Mouse (Mus musculus) embryonic facial prominence, embryonic 12.5 days (tissue): ENCODE data around the gene Vldlr. TPM values are rescaled to one million over a fixed set of nuclear protein-coding genes. Genes with fewer than 3 reads are reported as not detected.

ENCODE experiments used
- ATAC-seq: fragments of 200-750 bp; cut with Nextera tagmentation; 2 replicates; pipeline ENCODE4 v1.8.0; 2017; ENCODE audit not compliant: insufficient number of reproducible peaks, insufficient read depth, low FRiP score, low TSS enrichment
- H3K27ac ChIP-seq: fragments of 300-500 bp; sonication (generic); 2 replicates; pipeline ENCODE4 v1.5.1; 2016; ENCODE audit warnings: mild to moderate bottlenecking
- H3K27me3 ChIP-seq: fragments of 300-500 bp; sonication (generic); 2 replicates; pipeline ENCODE4 v1.6.1; 2016; ENCODE audit warnings: mild to moderate bottlenecking, moderate library complexity
- H3K36me3 ChIP-seq: fragments of 300-500 bp; sonication (generic); 2 replicates; pipeline ENCODE4 v1.6.1; 2016; ENCODE audit warnings: mild to moderate bottlenecking
- H3K4me1 ChIP-seq: fragments of 300-500 bp; sonication (generic); 2 replicates; pipeline ENCODE4 v1.6.1; 2016
- H3K4me2 ChIP-seq: fragments of 300-500 bp; sonication (generic); replicated peaks from 2 replicates; pipeline ENCODE4 v1.6.1; 2016; ENCODE audit warnings: mild to moderate bottlenecking, moderate library complexity
- H3K4me3 ChIP-seq: fragments of 300-500 bp; sonication (generic); 2 replicates; pipeline ENCODE4 v1.5.1; 2016; ENCODE audit warnings: mild to moderate bottlenecking
- H3K9ac ChIP-seq: fragments of 300-500 bp; sonication (generic); 2 replicates; pipeline ENCODE4 v1.6.1; 2016; ENCODE audit warnings: mild to moderate bottlenecking, moderate library complexity
- H3K9me3 ChIP-seq: fragments of 300-500 bp; sonication (generic); 2 replicates; pipeline ENCODE4 v1.6.1; 2016; ENCODE audit warnings: mild to moderate bottlenecking, moderate library complexity
- WGBS: fragments of 180-500 bp; shearing (Covaris S2); methylation state at CpG from one replicate; pipeline ENCODE4 v1.1.7; 2016; 5-methylcytosine and 5-hydroxymethylcytosine counted together
- polyA plus RNA-seq: library from polyadenylated mRNA; unstranded; fragments of >200 nt; fragmentation: Nextera tagmentation; extraction: Ambion mirVana; gene quantifications from 2 replicates; pipeline ENCODE4 v1.2.1, GENCODE M21; 2016

Vldlr gene
- polyA plus RNA-seq, 1 experiment from 2014 or later = 10.8 TPM

- Histone ChIP-seq H3K4me2 (peak overlapping the region; percentile 95), H3K36me3 (no peaks in the 10 kb centered on the region), H3K4me1 (peaks cover 10% of the 10 kb centered on the region; the same call in 1 of the 2 replicates), H3K27ac (0 out of 2 replicates have a peak overlapping the region, but pooled peaks have one; percentile 65), H3K27me3 (peaks cover 24% of the 10 kb centered on the region), H3K9me3 (no peaks in the 10 kb centered on the region), H3K9ac (peak overlapping the region; percentile 77), H3K4me3 (peak overlapping the region; percentile 64)
- peak; percentile 79 for ATAC-seq
- WGBS = under 1% methylated on average over 56 of the region's 62 CpGs
These were observed 601 bp downstream of the Vldlr start for GRCm38 (mm10) chr19:27216767-27217403.

GRCm38 (mm10) chr19:27217404-27217940, 1.2 kb downstream of the Vldlr start:
- Histone ChIP-seq H3K36me3 (no peaks in the 10 kb centered on the region), H3K4me2 (peak overlapping the region; percentile 95), H3K9me3 (no peaks in the 10 kb centered on the region), H3K9ac (peak overlapping the region; percentile 77), H3K27me3 (peaks cover 24% of the 10 kb centered on the region), H3K27ac (peak overlapping the region; percentile 65; the same call in 1 of the 2 replicates), H3K4me3 (peak overlapping the region; percentile 64), H3K4me1 (peaks cover 10% of the 10 kb centered on the region; the same call in 1 of the 2 replicates)
- under 1% methylated on average over 45 of the region's 52 CpGs for whole genome bisulfite sequencing
- peak; percentile 62 for ATAC-seq

- Histone ChIP-seq H3K4me3 (peak overlapping the region; percentile 64), H3K9me3 (no peaks in the 10 kb centered on the region), H3K27me3 (peaks cover 24% of the 10 kb centered on the region), H3K4me2 (peak overlapping the region; percentile 95), H3K36me3 (no peaks in the 10 kb centered on the region), H3K4me1 (peaks cover 10% of the 10 kb centered on the region; the same call in 1 of the 2 replicates), H3K27ac (peak overlapping the region; percentile 65; the same call in 1 of the 2 replicates), H3K9ac (peak overlapping the region; percentile 77)
- ATAC-seq = peak; percentile 48; the same call in 1 of the 2 replicates
- WGBS = under 1% methylated on average over 32 of the region's 32 CpGs
These were observed 1.7 kb downstream of the Vldlr start for GRCm38 (mm10) chr19:27217941-27218411.

GRCm38 (mm10) chr19:27218561-27219262, 2.4 kb downstream of the Vldlr start:
- H3K9me3 ChIP-seq = no peaks in the 10 kb centered on the region
- H3K4me1 ChIP-seq = peaks cover 10% of the 10 kb centered on the region; the same call in 1 of the 2 replicates
- peaks cover 24% of the 10 kb centered on the region for H3K27me3 ChIP-seq
- H3K27ac ChIP-seq = 0 out of 2 replicates have a peak overlapping the region, but pooled peaks have one; percentile 65
- ATAC-seq = 0 out of 2 replicates have a peak, but pooled peaks have one; percentile 5
- peak overlapping the region; percentile 64 for H3K4me3 ChIP-seq
- peak overlapping the region; percentile 95 for H3K4me2 ChIP-seq
- peak overlapping the region; percentile 77 for H3K9ac ChIP-seq
- no peaks in the 10 kb centered on the region for H3K36me3 ChIP-seq
- under 1% methylated on average over 30 of the region's 30 CpGs for WGBS

- H3K4me2 ChIP-seq = no peak overlapping the region
- H3K4me3 ChIP-seq = no peak overlapping the region
- peaks cover 10% of the 10 kb centered on the region; the same call in 1 of the 2 replicates for H3K4me1 ChIP-seq
- no peak for ATAC-seq
- no peak overlapping the region for H3K27ac ChIP-seq
- H3K9ac ChIP-seq = no peak overlapping the region
- H3K27me3 ChIP-seq = peaks cover 21% of the 10 kb centered on the region
- H3K36me3 ChIP-seq = no peaks in the 10 kb centered on the region
- H3K9me3 ChIP-seq = no peaks in the 10 kb centered on the region
These were observed 3.3 kb downstream of the Vldlr start for GRCm38 (mm10) chr19:27219586-27219985.

- ATAC-seq = no peak
- Histone ChIP-seq H3K4me1 (0 out of 2 replicates have a peak, but pooled peaks cover 5% of the 10 kb centered on the region), H3K4me2 (no peak overlapping the region), H3K27ac (no peak overlapping the region), H3K27me3 (no peaks in the 10 kb centered on the region), H3K9ac (no peak overlapping the region), H3K4me3 (no peak overlapping the region), H3K36me3 (no peaks in the 10 kb centered on the region), H3K9me3 (no peaks in the 10 kb centered on the region)
- WGBS = 73% methylated on average over 6 of the region's 6 CpGs
These were observed 6.8 kb downstream of the Vldlr start for GRCm38 (mm10) chr19:27223046-27223445.

- ATAC-seq = no peak
- Histone ChIP-seq H3K9ac (no peak overlapping the region), H3K9me3 (no peaks in the 10 kb centered on the region), H3K27me3 (no peaks in the 10 kb centered on the region), H3K4me3 (no peak overlapping the region), H3K27ac (no peak overlapping the region), H3K36me3 (no peaks in the 10 kb centered on the region), H3K4me2 (no peak overlapping the region), H3K4me1 (no peaks in the 10 kb centered on the region)
- WGBS = 67% methylated on average over 1 of the region's 1 CpGs
These were observed 8.1 kb downstream of the Vldlr start for GRCm38 (mm10) chr19:27224356-27224755.

GRCm38 (mm10) chr19:27226626-27227025, 10.3 kb downstream of the Vldlr start:
- Histone ChIP-seq H3K4me2 (no peak overlapping the region), H3K27ac (no peak overlapping the region), H3K4me3 (no peak overlapping the region), H3K36me3 (no peaks in the 10 kb centered on the region), H3K9me3 (no peaks in the 10 kb centered on the region), H3K4me1 (no peaks in the 10 kb centered on the region), H3K9ac (no peak overlapping the region), H3K27me3 (no peaks in the 10 kb centered on the region)
- WGBS = 75% methylated on average over 3 of the region's 3 CpGs
- no peak for ATAC-seq

- WGBS = 61% methylated on average over 4 of the region's 4 CpGs
- Histone ChIP-seq H3K4me3 (no peak overlapping the region), H3K9ac (no peak overlapping the region), H3K4me2 (no peak overlapping the region), H3K27me3 (no peaks in the 10 kb centered on the region), H3K9me3 (no peaks in the 10 kb centered on the region), H3K36me3 (no peaks in the 10 kb centered on the region), H3K27ac (no peak overlapping the region), H3K4me1 (no peaks in the 10 kb centered on the region)
- no peak for ATAC-seq
These were observed 10.8 kb downstream of the Vldlr start for GRCm38 (mm10) chr19:27227131-27227530.

- Histone ChIP-seq H3K27ac (no peak overlapping the region), H3K4me2 (no peak overlapping the region), H3K36me3 (no peaks in the 10 kb centered on the region), H3K27me3 (no peaks in the 10 kb centered on the region), H3K9me3 (no peaks in the 10 kb centered on the region), H3K4me3 (no peak overlapping the region), H3K9ac (no peak overlapping the region), H3K4me1 (no peaks in the 10 kb centered on the region)
- no peak for ATAC-seq
- WGBS = 93% methylated on average over 1 of the region's 1 CpGs
These were observed 12.0 kb downstream of the Vldlr start for GRCm38 (mm10) chr19:27228254-27228653.

- Histone ChIP-seq H3K36me3 (peaks cover 5% of the 10 kb centered on the region), H3K4me3 (no peak overlapping the region), H3K27me3 (no peaks in the 10 kb centered on the region), H3K4me2 (no peak overlapping the region), H3K4me1 (no peaks in the 10 kb centered on the region), H3K9me3 (no peaks in the 10 kb centered on the region), H3K27ac (no peak overlapping the region), H3K9ac (no peak overlapping the region)
- ATAC-seq = no peak
- 84% methylated on average over 2 of the region's 2 CpGs for WGBS
These were observed 17.1 kb downstream of the Vldlr start for GRCm38 (mm10) chr19:27233386-27233785.
